Mouse (Mus musculus) brown adipose tissue, adult 24 weeks (tissue): Measurements from ENCODE around the gene Dnlz. TPM values are rescaled to one million over a fixed set of nuclear protein-coding genes. Genes with fewer than 3 reads are reported as not detected.

Experiments
- H3K27ac ChIP-seq: fragments of 200-500 bp; replicated peaks from 2 replicates; pipeline ENCODE4 v1.5.1; 2012; ENCODE audit warnings: low read depth, mild to moderate bottlenecking, low read length
- H3K4me1 ChIP-seq: fragments of 200-500 bp; 2 replicates; pipeline ENCODE4 v1.6.1; 2012; ENCODE audit warnings: low read length, mixed read lengths; ENCODE audit not compliant: control insufficient read depth, insufficient read depth, insufficient read length
- H3K4me3 ChIP-seq: fragments of 200-500 bp; 2 replicates; pipeline ENCODE4 v1.5.1; 2012; ENCODE audit warnings: low read depth, mild to moderate bottlenecking, low read length, moderate library complexity; ENCODE audit not compliant: insufficient read depth
- polyA plus RNA-seq: library from polyadenylated mRNA; stranded (reverse); fragments of >200 nt; gene quantifications from 2 replicates; pipeline ENCODE4 v1.2.4, GENCODE M21; 2012; ENCODE audit not compliant: missing spikeins, insufficient read depth, insufficient read length

The Dnlz gene
- polyA plus RNA-seq, 1 experiment: 32.9 TPM

GRCm38 (mm10) chr2:26342609-26343490 lies 9.1 kb downstream of the Dnlz start:
- Histone ChIP-seq H3K27ac (no peak overlapping the region), H3K4me3 (no peak overlapping the region), H3K4me1 (peaks cover 4% of the 10 kb centered on the region; the same call in 1 of the 2 replicates)

- H3K4me1 ChIP-seq: peaks cover 4% of the 10 kb centered on the region; the same call in 1 of the 2 replicates
- no peak overlapping the region for H3K4me3 ChIP-seq
Observed at GRCm38 (mm10) chr2:26342044-26342443, 9.9 kb downstream of the Dnlz start.

DNA sequence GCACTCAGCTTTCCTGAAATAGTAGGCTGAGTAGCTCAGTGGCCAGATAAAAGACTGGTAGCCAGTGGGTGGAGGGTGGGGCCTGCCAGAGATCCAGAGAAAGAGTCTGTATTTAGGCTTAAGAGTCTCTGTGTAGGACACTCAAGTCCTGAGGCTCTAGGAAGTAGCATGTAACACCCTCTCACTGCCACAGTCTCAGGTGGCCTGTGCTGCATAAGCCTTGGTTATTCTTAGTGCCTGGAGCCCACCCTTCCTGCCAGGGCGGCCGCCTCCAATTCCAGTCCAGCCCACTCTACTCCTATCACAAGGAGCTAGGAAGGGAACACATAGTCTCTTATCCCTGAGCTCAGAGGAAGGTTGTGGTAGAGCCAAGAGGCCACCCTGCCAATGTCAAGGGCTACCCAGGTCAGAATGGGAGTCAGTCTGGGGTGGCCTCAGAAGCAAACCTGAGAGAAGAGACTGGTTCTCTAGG lies 10.4 kb downstream of the Dnlz start:
- Histone ChIP-seq H3K4me1 (no peaks in the 10 kb centered on the region; the same call in 1 of the 2 replicates), H3K27ac (no peak overlapping the region), H3K4me3 (no peak overlapping the region)

More at GRCm38 (mm10) chr2:26342044-26342443, 9.9 kb downstream of the Dnlz start:
- H3K27ac ChIP-seq: no peak overlapping the region

- Histone ChIP-seq H3K4me1 (no peaks in the 10 kb centered on the region; the same call in 1 of the 2 replicates), H3K4me3 (no peak overlapping the region), H3K27ac (no peak overlapping the region)
Observed at GRCm38 (mm10) chr2:26339204-26339551, 12.7 kb downstream of the Dnlz start.

GRCm38 (mm10) chr2:26338302-26339203 lies 13.4 kb downstream of the Dnlz start:
- Histone ChIP-seq H3K4me3 (no peak overlapping the region), H3K27ac (no peak overlapping the region)

GRCm38 (mm10) chr2:26330702-26331101 lies 21.2 kb downstream of the Dnlz start:
- no peaks in the 10 kb centered on the region for H3K4me1 ChIP-seq
- H3K4me3 ChIP-seq: no peak overlapping the region
- H3K27ac ChIP-seq: no peak overlapping the region

More at GRCm38 (mm10) chr2:26338302-26339203, 13.4 kb downstream of the Dnlz start:
- no peaks in the 10 kb centered on the region; the same call in 1 of the 2 replicates for H3K4me1 ChIP-seq

DNA sequence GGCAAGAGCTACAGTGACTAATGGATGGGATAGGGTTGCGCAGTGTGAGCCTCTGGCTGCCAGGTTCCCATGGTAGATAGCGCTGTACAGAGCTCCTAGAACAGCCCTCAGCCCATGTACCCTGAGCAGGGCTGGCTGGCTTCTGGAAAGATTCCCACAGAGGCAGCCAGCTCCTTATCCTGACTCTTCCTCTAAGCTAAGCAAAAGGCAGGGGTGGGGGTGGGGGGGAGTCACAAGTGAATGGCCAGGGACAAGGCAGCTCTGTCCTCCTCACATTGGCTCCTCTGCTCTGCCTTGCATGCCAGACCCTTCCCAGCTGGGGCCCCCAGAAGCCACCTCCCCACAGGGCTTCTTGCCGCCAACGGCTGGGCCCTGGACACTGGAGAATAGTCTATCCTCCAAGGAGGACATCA lies 21.8 kb downstream of the Dnlz start:
- no peak overlapping the region for H3K4me3 ChIP-seq
- H3K27ac ChIP-seq: no peak overlapping the region
- no peaks in the 10 kb centered on the region for H3K4me1 ChIP-seq

DNA sequence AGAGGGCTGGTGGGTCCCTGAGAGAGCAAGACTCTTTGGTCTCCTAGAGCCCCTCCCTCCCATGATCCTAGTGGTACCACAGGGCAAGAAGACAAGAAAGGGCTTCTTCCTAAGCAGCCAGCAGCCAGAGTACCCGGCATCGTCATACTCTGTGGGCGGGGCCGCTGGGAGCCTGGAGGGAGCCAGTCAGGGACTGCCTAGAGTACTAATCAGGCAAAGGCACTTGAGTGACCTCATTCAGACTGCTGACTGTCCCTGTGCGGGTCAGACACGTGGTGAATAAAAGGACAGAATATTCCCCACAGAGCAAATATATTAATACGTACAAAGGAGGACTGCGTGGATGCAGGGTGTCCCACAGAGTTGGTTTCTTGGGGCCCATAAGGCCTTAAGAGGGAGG lies 22.5 kb downstream of the Dnlz start:
- Histone ChIP-seq H3K4me3 (no peak overlapping the region), H3K4me1 (no peaks in the 10 kb centered on the region), H3K27ac (no peak overlapping the region)

DNA sequence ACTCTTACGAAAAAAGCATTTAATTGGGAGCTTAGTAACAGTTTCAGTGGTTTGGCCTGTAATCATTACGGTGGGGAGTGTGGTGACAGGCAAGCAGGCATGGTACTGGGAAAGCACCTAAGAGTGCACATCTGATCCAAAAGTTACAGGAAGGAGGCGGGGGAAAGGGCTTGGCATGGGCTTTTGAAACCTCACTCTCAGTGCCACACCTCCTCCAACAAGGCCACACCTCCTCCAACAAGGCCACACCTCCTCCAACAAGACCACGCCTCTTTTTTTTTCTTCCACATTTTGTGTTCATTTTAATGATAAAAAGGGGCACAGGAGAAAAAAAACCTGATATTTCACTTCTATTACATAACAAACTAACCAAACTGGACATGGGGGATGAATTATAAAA lies 24.1 kb downstream of the Dnlz start:
- H3K4me3 ChIP-seq: no peak overlapping the region
- no peak overlapping the region for H3K27ac ChIP-seq
- no peaks in the 10 kb centered on the region for H3K4me1 ChIP-seq

DNA sequence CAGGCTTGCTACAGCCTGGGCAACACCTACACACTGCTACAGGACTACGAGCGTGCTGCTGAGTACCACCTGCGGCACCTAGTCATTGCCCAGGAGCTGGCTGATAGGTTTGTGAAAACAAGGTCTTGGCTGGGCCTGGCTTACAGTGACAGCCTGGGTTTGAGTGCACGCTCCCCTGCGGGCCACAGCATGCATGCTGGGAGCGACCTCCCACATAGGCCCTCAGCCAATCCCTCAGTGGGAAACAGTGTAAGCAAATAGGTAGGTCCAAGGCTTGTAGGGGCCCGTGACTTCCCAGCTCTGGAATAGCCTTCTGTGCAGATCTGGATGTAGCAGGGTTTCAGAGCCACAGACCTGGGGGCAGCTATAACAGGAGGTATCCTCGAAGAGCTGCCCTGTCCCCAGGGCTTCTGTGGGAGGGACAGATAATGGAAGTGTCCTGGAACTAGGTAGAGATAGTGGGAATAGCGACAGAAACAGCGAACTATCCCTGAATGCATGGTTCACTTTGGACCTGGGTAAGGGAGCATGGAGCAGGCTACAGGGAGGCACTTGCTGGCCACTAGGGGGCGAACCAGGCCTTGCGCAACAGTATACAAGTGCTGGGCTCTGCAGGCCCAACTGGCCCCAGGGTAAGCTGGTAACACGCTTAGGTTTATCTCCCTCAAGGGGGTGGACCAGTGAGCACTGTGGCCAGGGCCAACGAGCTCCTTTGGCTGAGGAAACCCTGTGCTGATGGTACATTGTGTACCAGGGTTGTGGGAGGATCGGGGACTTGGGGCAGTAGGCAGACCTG lies 26.3 kb downstream of the Dnlz start:
- H3K4me1 ChIP-seq: peaks cover 2% of the 10 kb centered on the region; the same call in 1 of the 2 replicates
- H3K4me3 ChIP-seq: no peak overlapping the region
- H3K27ac ChIP-seq: no peak overlapping the region

DNA sequence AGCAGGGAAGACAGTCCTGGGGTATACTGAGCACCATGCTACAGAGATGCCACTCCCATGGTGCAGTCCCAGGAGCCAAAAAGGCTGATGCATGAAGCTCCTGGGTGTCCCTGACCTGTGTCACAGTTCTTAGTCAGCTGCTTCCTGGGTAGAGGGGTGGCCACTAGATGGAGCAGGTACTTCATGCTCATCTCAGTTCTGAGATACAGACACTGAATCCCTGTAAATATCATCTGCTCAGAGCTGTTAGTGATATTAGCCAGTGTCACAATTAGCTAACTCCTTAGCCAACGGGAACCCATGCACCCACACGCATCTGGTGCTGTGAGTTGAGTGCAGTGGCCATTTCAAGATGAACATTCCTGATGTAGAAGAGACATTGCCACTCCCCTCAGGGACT lies 27.0 kb downstream of the Dnlz start:
- H3K27ac ChIP-seq: no peak overlapping the region
- H3K4me3 ChIP-seq: no peak overlapping the region
- H3K4me1 ChIP-seq: peaks cover 2% of the 10 kb centered on the region; the same call in 1 of the 2 replicates

DNA sequence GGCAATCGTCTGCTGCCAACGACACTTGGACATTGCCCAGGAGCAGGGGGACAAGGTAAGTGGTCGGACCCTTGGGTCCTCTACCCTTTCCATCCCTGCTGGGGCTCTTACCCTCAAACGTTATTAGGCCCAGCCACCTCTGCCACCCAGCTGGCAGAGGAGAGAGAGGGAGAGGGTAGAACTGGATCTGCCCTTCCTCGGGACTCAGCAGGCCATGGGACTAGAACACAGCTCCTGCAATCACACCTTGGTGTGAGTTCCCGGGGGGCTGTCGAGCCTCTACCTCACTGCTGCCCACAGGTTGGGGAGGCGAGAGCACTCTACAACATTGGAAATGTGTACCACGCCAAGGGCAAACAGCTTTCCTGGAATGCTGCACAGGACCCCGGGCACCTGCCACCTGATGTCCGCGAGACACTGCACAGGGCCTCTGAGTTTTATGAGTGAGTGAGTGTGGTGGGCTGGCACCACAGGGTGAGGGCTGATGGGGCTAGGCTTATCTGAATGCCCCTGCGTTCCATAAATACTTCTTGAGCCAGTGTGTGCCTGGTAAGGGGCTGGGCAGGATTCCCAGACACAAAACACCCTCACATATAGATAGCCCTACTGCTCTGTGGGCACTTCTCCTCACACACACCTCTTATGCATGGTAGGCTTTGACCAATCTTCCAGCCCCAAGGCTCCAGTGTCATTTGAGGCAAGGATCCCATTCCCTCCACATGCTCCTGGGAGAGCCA lies 28.2 kb downstream of the Dnlz start:
- no peak overlapping the region for H3K27ac ChIP-seq
- H3K4me3 ChIP-seq: no peak overlapping the region
- peaks cover 2% of the 10 kb centered on the region; the same call in 1 of the 2 replicates for H3K4me1 ChIP-seq

- Histone ChIP-seq H3K4me1 (peaks cover 5% of the 10 kb centered on the region; the same call in 1 of the 2 replicates), H3K27ac (no peak overlapping the region), H3K4me3 (no peak overlapping the region)
Observed at GRCm38 (mm10) chr2:26320245-26321185, 31.4 kb downstream of the Dnlz start.
